Mouse (Mus musculus): ENCODE results near the gene Zfp870.

DNA sequence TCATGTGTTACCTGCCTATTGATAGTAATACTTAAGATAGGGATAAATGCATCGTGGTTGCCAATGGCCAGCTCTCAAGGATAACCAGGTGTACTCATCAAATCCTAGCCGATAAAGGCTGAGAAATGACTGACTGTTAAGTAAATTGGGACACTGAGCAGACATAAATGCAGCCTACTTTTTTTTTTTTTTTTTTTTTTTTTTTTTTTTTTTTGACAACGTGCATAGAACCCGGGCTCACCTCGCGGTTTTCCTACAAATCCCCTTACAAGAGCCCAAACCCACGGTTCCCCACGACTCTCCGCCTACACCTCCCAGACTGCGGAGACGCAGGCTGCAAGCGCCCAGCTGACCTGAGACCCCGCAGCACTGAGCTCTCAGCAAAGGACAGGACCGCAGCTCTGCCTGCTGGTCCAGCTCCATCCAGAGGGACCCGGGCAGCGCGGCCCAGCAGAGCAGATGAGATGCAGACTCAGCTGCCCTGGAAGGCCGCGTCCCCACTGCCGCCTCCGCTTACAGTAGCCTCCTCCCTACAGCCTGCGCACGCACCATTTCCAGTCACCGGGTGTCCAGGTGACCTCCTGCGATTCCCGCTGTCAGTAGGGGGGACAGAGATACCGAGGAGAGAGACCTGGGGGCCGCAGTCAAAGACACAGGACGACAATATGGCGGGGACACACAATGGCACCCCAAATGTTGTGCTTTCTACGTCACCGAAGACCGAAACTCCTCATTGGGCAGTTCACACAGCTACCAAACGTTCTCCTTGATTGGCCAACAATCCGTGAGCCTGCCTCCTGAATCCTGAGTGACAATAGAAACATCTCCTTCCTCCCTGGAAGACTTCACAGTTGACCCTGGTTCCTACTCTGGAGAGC lies 61.7 kb downstream of the Zfp870 start, which contains the start of gene Zfp799:
- TF ChIP-seq CTCF (IDR thresholded peaks at IDR 0.05; ENCODE audit: low read depth) = no peak
- TF ChIP-seq EP300 (IDR thresholded peaks at IDR 0.05; ENCODE audit: low read depth) = no peak
